Mouse (Mus musculus): ENCODE measurements at regions not wholly inside any gene's neighbourhood (a gene's known extent, or its start where the extent isn't known, plus 50 kb on each side); places are given as distances from the start of the nearest gene placed in this dataset.
A peak's percentile ranks its signal among the peaks of the same experiment; 100 is the strongest.

DNA sequence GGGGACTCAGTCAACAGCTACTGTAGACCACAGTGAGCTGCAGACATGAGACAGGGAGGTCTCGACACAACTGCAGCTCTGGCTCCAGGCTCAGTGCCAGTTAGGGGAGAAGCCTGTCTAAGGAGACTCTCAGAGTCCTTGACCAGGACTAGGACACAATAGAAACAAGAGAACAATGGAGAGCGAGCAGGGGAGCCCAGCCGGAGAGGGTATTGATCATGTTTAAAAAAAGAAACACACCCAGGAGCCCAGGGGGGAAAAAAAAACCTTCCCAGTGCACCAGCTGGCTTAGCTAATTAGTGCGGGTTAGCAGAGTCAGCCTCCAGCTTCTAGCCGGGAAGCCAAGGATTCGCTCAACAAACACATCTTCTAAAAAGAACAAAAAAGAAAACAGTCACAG is 78.4 kb downstream of the Gm4791 start:
- no peak overlapping the region for H3K4me3 ChIP-seq (replicated peaks; ENCODE audit: low read length)
- H3K36me3 ChIP-seq (ENCODE audit: control insufficient read depth, insufficient read depth, low read length) = no peaks in the 10 kb centered on the region
- no peak overlapping the region for H3K9ac ChIP-seq (ENCODE audit: low read length)
- no peaks in the 10 kb centered on the region for H3K9me3 ChIP-seq (replicated peaks; ENCODE audit: control insufficient read depth, low read length)
- H3K27me3 ChIP-seq (ENCODE audit: control insufficient read depth, insufficient read depth, low read length) = no peaks in the 10 kb centered on the region
- 41% methylated on average over 6 of the region's 6 CpGs for WGBS
- 0 out of 2 replicates have a peak overlapping the region, but pooled peaks have one; percentile 7 for H3K4me2 ChIP-seq (ENCODE audit: low read depth, low read length)
- ATAC-seq (ENCODE audit: insufficient read depth, low FRiP score) = no peak
- 0 out of 2 replicates have a peak overlapping the region, but pooled peaks have one; percentile 5 for H3K27ac ChIP-seq (ENCODE audit: low read length)
- H3K4me1 ChIP-seq (ENCODE audit: control insufficient read depth, insufficient read depth, low read length) = 0 out of 2 replicates have a peak, but pooled peaks cover 3% of the 10 kb centered on the region

DNA sequence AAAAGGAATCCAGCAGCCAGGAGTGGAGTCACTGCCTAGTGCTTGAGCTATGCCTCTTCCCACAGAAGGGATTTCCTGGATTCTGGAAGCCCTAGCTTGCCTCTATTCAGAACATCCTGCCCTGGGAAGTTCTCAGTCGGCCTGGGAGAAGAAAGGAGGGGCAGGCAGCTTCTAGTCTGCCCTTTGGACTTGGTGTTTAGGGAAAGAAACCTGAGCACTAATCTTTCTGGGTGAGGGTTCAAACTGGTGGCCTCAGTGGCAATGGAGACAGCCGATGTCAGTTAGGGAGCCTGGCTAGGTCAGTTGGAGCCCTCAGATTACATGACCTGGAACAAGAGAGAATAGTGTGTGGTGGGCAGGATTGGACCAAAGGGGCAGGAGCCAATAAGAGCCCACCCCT is 78.9 kb downstream of the Gm4791 start:
- Histone ChIP-seq H3K4me2 (ENCODE audit: low read depth, low read length) (0 out of 2 replicates have a peak overlapping the region, but pooled peaks have one; percentile 7), H3K27ac (ENCODE audit: low read length) (0 out of 2 replicates have a peak overlapping the region, but pooled peaks have one; percentile 5), H3K27me3 (ENCODE audit: control insufficient read depth, insufficient read depth, low read length) (no peaks in the 10 kb centered on the region), H3K4me3 (replicated peaks; ENCODE audit: low read length) (no peak overlapping the region), H3K9ac (ENCODE audit: low read length) (no peak overlapping the region), H3K4me1 (ENCODE audit: control insufficient read depth, insufficient read depth, low read length) (0 out of 2 replicates have a peak, but pooled peaks cover 3% of the 10 kb centered on the region), H3K9me3 (replicated peaks; ENCODE audit: control insufficient read depth, low read length) (no peaks in the 10 kb centered on the region), H3K36me3 (ENCODE audit: control insufficient read depth, insufficient read depth, low read length) (no peaks in the 10 kb centered on the region)
- WGBS = 34% methylated on average over 2 of the region's 2 CpGs
- peak; percentile 47; the same call in 1 of the 2 replicates for ATAC-seq (ENCODE audit: insufficient read depth, low FRiP score)

DNA sequence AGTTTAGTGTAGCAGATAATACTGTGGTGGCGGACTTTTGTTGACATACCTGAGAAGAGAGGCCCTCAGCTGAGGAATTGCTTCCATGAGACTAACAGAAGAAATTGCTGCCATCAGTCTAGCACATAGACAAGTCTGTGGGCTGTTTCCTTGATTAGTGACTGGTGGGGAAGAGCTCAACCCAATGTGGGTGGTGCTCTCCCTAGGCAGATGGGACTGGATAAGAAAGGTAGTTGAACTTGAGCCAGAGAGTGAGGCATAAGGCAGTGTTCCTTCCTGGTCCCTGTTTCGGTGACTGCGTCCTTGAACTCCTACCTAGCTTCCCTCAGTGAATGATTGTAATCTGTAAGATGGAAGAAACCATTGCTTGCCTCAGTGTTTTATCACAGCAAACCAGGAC is 79.4 kb downstream of the Gm4791 start:
- Histone ChIP-seq H3K4me3 (replicated peaks; ENCODE audit: low read length) (no peak overlapping the region), H3K27me3 (ENCODE audit: control insufficient read depth, insufficient read depth, low read length) (no peaks in the 10 kb centered on the region), H3K27ac (ENCODE audit: low read length) (no peak overlapping the region), H3K36me3 (ENCODE audit: control insufficient read depth, insufficient read depth, low read length) (no peaks in the 10 kb centered on the region), H3K9me3 (replicated peaks; ENCODE audit: control insufficient read depth, low read length) (no peaks in the 10 kb centered on the region), H3K9ac (ENCODE audit: low read length) (no peak overlapping the region), H3K4me1 (ENCODE audit: control insufficient read depth, insufficient read depth, low read length) (0 out of 2 replicates have a peak, but pooled peaks cover 3% of the 10 kb centered on the region), H3K4me2 (ENCODE audit: low read depth, low read length) (no peak overlapping the region)
- WGBS = 82% methylated on average over 3 of the region's 3 CpGs
- ATAC-seq (ENCODE audit: insufficient read depth, low FRiP score) = no peak

DNA sequence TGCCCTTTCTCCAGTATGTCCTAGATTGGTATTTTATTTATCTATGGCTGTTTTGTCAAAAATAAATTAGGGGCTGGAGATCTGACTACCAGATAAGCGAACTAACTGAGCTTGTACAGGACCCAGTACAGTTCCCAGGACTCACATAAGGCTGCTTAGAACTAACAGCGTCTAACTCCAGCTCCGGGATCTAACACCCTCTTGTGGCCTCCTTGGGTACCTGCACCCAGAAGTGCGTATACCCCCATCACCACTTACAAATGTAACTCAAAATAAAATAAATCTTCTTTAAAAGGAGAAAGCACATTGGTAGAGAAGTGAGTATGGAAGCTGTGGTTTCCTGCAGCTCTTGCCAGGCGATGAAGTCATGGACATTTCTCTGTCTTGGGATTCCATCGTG is 82.9 kb downstream of the Gm4791 start:
- Histone ChIP-seq H3K9ac (ENCODE audit: low read length) (no peak overlapping the region), H3K36me3 (ENCODE audit: control insufficient read depth, insufficient read depth, low read length) (no peaks in the 10 kb centered on the region), H3K27me3 (ENCODE audit: control insufficient read depth, insufficient read depth, low read length) (no peaks in the 10 kb centered on the region), H3K4me3 (replicated peaks; ENCODE audit: low read length) (no peak overlapping the region), H3K9me3 (replicated peaks; ENCODE audit: control insufficient read depth, low read length) (no peaks in the 10 kb centered on the region), H3K4me2 (ENCODE audit: low read depth, low read length) (no peak overlapping the region), H3K27ac (ENCODE audit: low read length) (no peak overlapping the region), H3K4me1 (ENCODE audit: control insufficient read depth, insufficient read depth, low read length) (0 out of 2 replicates have a peak, but pooled peaks cover 3% of the 10 kb centered on the region)
- no peak for ATAC-seq (ENCODE audit: insufficient read depth, low FRiP score)
- 92% methylated on average over 6 of the region's 6 CpGs for WGBS

DNA sequence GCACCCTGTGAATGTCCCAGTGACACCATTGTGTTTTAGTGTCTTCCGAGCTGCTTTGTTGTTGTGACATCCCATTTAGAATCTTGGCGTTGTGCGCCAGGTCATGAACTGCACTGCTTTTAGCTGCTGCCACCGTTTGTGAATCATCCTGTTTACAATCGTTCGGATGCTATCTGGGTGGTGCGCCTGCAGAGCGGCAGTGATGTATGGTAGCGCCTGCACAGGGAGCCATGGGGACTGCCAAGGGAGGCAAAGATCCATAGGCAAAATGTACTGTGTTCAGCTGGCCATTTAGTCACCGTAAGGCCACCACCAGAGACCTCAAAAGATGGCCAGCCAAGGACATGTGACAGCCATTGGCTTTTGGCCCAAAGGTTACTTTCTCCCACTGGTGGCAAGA is 93.3 kb downstream of the Gm4791 start:
- Histone ChIP-seq H3K4me1 (ENCODE audit: control insufficient read depth, insufficient read depth, low read length) (no peaks in the 10 kb centered on the region), H3K4me2 (ENCODE audit: low read depth, low read length) (no peak overlapping the region), H3K9me3 (replicated peaks; ENCODE audit: control insufficient read depth, low read length) (no peaks in the 10 kb centered on the region), H3K4me3 (replicated peaks; ENCODE audit: low read length) (no peak overlapping the region), H3K36me3 (ENCODE audit: control insufficient read depth, insufficient read depth, low read length) (no peaks in the 10 kb centered on the region), H3K9ac (ENCODE audit: low read length) (no peak overlapping the region), H3K27me3 (ENCODE audit: control insufficient read depth, insufficient read depth, low read length) (no peaks in the 10 kb centered on the region), H3K27ac (ENCODE audit: low read length) (no peak overlapping the region)
- WGBS = 53% methylated on average over 10 of the region's 10 CpGs
- no peak for ATAC-seq (ENCODE audit: insufficient read depth, low FRiP score)

DNA sequence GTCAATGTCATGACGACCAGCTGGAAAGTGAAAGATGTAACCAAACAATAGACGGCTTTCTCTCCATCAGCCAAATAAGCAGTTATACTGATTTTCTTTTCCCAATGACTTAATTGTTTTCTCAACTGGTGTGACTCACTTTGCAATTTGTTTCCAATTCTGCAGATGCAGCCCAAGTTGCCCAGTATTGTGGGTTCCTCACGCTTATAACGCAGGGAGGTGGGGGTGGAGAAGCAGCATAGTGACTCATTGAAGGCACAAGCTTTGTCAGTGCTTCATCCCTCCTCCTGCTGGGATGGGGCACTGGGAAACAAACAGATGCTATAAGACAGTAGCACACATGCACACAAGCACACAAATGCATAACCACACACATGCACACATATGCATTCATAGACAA is 97.1 kb downstream of the Gm4791 start:
- no peaks in the 10 kb centered on the region for H3K4me1 ChIP-seq (ENCODE audit: control insufficient read depth, insufficient read depth, low read length)

DNA sequence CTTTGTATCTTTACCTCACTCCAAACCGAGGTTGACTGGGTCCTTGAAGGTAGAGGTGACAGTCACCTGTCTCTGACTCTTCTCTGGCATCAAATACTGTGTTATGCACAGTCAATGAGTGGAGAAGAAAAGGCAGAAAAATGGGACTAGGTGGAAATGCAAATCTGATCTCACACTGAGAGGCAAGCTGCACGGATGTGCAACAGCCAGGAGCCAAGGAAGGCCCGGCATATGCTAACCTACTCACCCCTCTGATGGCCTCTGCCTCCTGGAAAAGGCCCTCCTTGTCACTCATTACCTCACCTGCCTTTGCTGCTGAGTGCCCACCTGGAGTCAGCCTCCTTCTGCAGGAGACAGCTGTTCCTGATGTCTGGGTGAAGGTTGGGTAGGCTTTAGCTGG is 104.8 kb downstream of the Gm4791 start:
- H3K9me3 ChIP-seq (replicated peaks; ENCODE audit: control insufficient read depth, low read length) = no peaks in the 10 kb centered on the region
- no peak overlapping the region for H3K4me2 ChIP-seq (ENCODE audit: low read depth, low read length)
- H3K4me1 ChIP-seq (ENCODE audit: control insufficient read depth, insufficient read depth, low read length) = no peaks in the 10 kb centered on the region
- WGBS = 71% methylated on average over 3 of the region's 3 CpGs
- no peaks in the 10 kb centered on the region for H3K27me3 ChIP-seq (ENCODE audit: control insufficient read depth, insufficient read depth, low read length)
- H3K9ac ChIP-seq (ENCODE audit: low read length) = no peak overlapping the region
- no peak overlapping the region for H3K4me3 ChIP-seq (replicated peaks; ENCODE audit: low read length)
- no peaks in the 10 kb centered on the region for H3K36me3 ChIP-seq (ENCODE audit: control insufficient read depth, insufficient read depth, low read length)
- no peak for ATAC-seq (ENCODE audit: insufficient read depth, low FRiP score)
- no peak overlapping the region for H3K27ac ChIP-seq (ENCODE audit: low read length)

More for the DNA sequence above, 97.1 kb downstream of the Gm4791 start:
- Histone ChIP-seq H3K4me3 (replicated peaks; ENCODE audit: low read length) (no peak overlapping the region), H3K9me3 (replicated peaks; ENCODE audit: control insufficient read depth, low read length) (no peaks in the 10 kb centered on the region), H3K4me2 (ENCODE audit: low read depth, low read length) (no peak overlapping the region), H3K9ac (ENCODE audit: low read length) (no peak overlapping the region), H3K27me3 (ENCODE audit: control insufficient read depth, insufficient read depth, low read length) (no peaks in the 10 kb centered on the region), H3K27ac (ENCODE audit: low read length) (no peak overlapping the region), H3K36me3 (ENCODE audit: control insufficient read depth, insufficient read depth, low read length) (no peaks in the 10 kb centered on the region)
- ATAC-seq (ENCODE audit: insufficient read depth, low FRiP score) = no peak
- WGBS = 77% methylated on average over 4 of the region's 4 CpGs

DNA sequence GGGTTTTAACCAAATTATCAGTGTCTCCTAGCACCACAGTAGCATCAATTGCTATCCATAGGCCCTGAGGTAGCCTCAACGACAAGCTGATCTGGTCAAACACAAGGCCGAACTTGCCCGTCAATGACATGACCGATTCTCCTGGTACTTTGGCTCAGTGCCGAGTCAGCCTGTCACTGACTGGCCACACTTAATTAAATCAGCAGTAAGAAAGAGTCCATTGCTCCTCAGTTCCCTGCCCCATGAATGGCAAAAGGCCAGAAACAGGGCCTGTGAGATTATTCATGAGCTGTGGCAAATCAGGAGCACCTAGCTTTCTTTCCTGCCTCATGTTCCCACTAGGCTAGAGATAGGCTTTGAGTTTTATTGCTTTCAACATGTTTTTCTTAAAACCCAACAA is 105.4 kb downstream of the Gm4791 start:
- WGBS = 90% methylated on average over 5 of the region's 5 CpGs

DNA sequence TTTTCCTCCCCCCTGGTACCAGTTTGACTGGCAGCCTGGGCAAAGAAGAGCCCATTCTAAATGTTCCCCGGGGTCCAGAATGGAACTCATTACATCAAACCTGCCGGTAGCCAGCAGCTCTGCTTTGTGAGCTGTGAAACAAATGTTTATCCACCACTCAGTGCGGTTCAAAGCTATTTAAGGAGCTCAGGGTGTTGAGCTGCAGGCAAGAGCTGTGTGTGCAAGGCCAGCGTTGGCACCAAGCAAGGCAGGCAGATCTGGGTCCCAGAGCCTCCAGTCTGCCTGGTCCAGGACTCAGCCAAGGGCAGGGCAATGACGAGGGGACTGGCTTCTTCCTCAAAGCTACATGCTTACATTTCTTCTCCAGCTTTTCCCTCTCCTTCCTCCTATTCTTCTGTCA is 109.6 kb downstream of the Gm4791 start:
- H3K27me3 ChIP-seq (ENCODE audit: control insufficient read depth, insufficient read depth, low read length) = no peaks in the 10 kb centered on the region
- ATAC-seq (ENCODE audit: insufficient read depth, low FRiP score) = no peak
- H3K9me3 ChIP-seq (replicated peaks; ENCODE audit: control insufficient read depth, low read length) = no peaks in the 10 kb centered on the region
- 44% methylated on average over 5 of the region's 5 CpGs for WGBS
- no peaks in the 10 kb centered on the region for H3K4me1 ChIP-seq (ENCODE audit: control insufficient read depth, insufficient read depth, low read length)
- H3K4me2 ChIP-seq (ENCODE audit: low read depth, low read length) = no peak overlapping the region
- no peak overlapping the region for H3K9ac ChIP-seq (ENCODE audit: low read length)
- H3K27ac ChIP-seq (ENCODE audit: low read length) = no peak overlapping the region
- no peak overlapping the region for H3K4me3 ChIP-seq (replicated peaks; ENCODE audit: low read length)
- H3K36me3 ChIP-seq (ENCODE audit: control insufficient read depth, insufficient read depth, low read length) = no peaks in the 10 kb centered on the region

More for the DNA sequence above, 105.4 kb downstream of the Gm4791 start:
- no peak for ATAC-seq (ENCODE audit: insufficient read depth, low FRiP score)
- Histone ChIP-seq H3K4me2 (ENCODE audit: low read depth, low read length) (no peak overlapping the region), H3K36me3 (ENCODE audit: control insufficient read depth, insufficient read depth, low read length) (no peaks in the 10 kb centered on the region), H3K27me3 (ENCODE audit: control insufficient read depth, insufficient read depth, low read length) (no peaks in the 10 kb centered on the region), H3K4me3 (replicated peaks; ENCODE audit: low read length) (no peak overlapping the region), H3K4me1 (ENCODE audit: control insufficient read depth, insufficient read depth, low read length) (no peaks in the 10 kb centered on the region), H3K27ac (ENCODE audit: low read length) (no peak overlapping the region), H3K9me3 (replicated peaks; ENCODE audit: control insufficient read depth, low read length) (no peaks in the 10 kb centered on the region), H3K9ac (ENCODE audit: low read length) (no peak overlapping the region)

DNA sequence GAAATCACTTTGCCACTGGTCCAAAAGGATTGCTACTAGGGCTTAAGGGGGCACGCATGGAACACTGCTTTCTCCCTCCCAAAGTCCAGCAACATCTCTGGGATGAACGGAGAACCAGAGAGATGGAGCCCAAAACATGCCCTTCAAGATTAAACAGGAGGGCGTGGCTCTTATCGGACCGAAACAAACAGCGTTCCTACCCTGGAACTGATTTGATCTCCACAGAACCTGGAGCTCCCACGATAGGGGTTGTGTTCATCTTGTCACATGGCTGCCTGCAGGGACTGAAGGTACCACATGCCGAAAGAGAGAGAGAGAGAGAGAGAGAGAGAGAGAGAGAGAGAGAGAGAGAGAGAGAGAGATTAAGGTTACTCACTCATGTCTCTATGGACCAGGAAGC is 120.7 kb downstream of the Gm4791 start:
- 64% methylated on average over 8 of the region's 8 CpGs for WGBS
- ATAC-seq (ENCODE audit: insufficient read depth, low FRiP score) = no peak

More for the DNA sequence above, 120.7 kb downstream of the Gm4791 start:
- Histone ChIP-seq H3K27me3 (ENCODE audit: control insufficient read depth, insufficient read depth, low read length) (no peaks in the 10 kb centered on the region), H3K9me3 (replicated peaks; ENCODE audit: control insufficient read depth, low read length) (no peaks in the 10 kb centered on the region), H3K4me2 (ENCODE audit: low read depth, low read length) (no peak overlapping the region), H3K4me3 (replicated peaks; ENCODE audit: low read length) (no peak overlapping the region), H3K27ac (ENCODE audit: low read length) (no peak overlapping the region), H3K9ac (ENCODE audit: low read length) (no peak overlapping the region), H3K36me3 (ENCODE audit: control insufficient read depth, insufficient read depth, low read length) (no peaks in the 10 kb centered on the region), H3K4me1 (ENCODE audit: control insufficient read depth, insufficient read depth, low read length) (no peaks in the 10 kb centered on the region)

Measured in stomach, embryonic 16.5 days (tissue).